Mouse (Mus musculus) kidney, adult 2 months (tissue): Measurements from ENCODE around the gene Sf3b3.

Experiments
- CTCF ChIP-seq: fragments of 200-500 bp; conservative IDR thresholded peaks from 2 replicates; pipeline ENCODE4 v1.5.1; 2011; ENCODE audit warnings: low read depth, mild to moderate bottlenecking, control low read depth, low read length, moderate library complexity, mixed read lengths; ENCODE audit not compliant: insufficient read depth, insufficient read length
- POLR2A ChIP-seq: fragments of 200-500 bp; IDR thresholded peaks from one replicate; pipeline ENCODE4 v1.6.1; 2011; ENCODE audit warnings: low read depth, low read length, control low read depth

GRCm38 (mm10) chr8:110856760-110857461 is 10.3 kb upstream of the Sf3b3 start:
- TF ChIP-seq CTCF: 0 out of 2 replicates have a peak, but pooled peaks have one; percentile 2
- TF ChIP-seq POLR2A: no peak
